Mouse (Mus musculus): ENCODE data around the gene Tdrd3. TPM values are rescaled to one million over a fixed set of nuclear protein-coding genes. Genes with fewer than 3 reads are reported as not detected.

The Tdrd3 gene
- polyA plus RNA-seq, 1 experiment from 2014 or later: 21.7 TPM

DNA sequence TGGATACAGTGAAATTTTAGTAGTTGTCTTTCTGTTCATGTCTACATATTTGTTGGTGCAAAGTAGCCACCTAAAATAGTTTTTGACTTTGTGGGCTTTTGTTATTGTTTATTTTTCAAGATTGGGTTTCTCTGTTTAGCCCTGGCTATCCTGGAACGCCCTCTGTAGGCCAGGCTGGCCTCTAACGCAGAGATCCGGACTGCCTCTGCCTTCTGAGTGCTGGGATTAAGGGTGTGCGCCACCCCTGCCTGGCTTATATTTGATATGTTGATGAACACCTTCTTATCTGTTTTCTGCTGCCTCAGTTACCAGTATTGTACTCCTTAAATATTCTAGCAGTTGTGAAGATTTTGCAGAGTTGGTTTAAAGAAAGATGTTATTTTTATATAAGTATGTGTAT is 10.6 kb downstream of the Tdrd3 start:
- no peak overlapping the region for H3K4me3 ChIP-seq (ENCODE audit: inconsistent target)
- no peaks in the 10 kb centered on the region for H3K36me3 ChIP-seq (ENCODE audit: inconsistent target)
- peaks cover 81% of the 10 kb centered on the region; the same call in 1 of the 2 replicates for H3K79me2 ChIP-seq (ENCODE audit: inconsistent target)
- no peak overlapping the region for H3K27ac ChIP-seq
- 92% methylated on average over 4 of the region's 4 CpGs for WGBS (ENCODE audit: missing documents)

DNA sequence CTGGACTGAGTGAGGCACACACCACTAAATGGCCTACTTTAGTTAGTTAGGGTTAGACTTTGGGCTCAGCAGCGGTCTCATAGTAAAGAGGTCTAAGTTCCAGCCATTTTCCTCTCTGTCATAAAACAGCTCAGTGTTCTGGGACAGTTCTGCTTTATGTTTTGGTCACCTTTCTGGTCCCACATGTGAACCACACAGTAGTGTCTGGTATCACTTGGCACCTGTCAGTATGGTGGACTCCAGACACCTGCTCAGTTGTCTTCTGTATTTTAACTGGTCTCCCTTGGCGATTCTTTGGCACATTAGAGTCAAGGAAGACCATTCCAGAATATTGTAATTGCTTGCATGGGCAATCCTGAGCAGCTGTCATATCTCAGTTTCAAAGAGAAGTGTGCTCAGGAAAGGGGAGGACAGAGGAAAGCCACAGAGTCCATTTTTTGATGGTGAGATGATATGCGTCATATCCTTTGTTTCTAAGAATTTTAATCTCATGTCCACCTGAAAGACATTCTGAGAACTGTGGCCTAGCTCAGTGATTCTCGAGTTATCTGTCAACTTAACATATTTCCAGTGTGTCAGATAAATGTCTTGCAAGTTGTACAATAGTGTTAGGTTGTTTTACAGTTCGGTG is 11.3 kb downstream of the Tdrd3 start:
- Histone ChIP-seq H3K4me3 (ENCODE audit: inconsistent target) (no peak overlapping the region), H3K36me3 (ENCODE audit: inconsistent target) (no peaks in the 10 kb centered on the region), H3K27ac (no peak overlapping the region), H3K79me2 (ENCODE audit: inconsistent target) (peaks cover 83% of the 10 kb centered on the region; the same call in 1 of the 2 replicates)
- 77% methylated on average over 5 of the region's 5 CpGs for WGBS (ENCODE audit: missing documents)

DNA sequence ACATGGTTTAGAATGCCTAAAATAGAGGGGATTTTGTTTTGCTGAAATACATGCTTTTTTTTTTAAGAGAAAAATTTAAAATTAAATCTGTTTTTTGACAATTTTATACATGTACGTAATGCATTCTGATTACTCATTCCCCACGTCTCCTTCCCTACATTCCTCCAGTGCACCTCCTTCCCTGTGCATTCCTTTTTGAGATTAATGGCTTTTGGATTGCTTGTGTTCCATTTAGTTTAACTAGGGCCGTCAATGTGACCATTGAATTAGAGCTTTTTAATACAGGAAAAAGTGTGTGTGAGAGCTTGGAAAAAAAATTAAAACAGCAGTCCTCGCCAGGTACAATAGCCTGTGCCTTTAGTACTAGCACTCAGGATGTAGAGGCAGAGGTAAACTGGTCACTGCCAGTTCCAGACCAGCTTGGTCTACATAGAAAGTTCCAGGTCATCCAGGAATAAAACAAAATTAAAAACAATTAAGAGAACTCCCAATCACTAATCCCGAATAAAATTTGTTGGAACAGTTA is 17.0 kb downstream of the Tdrd3 start:
- no peak overlapping the region for H3K4me3 ChIP-seq (ENCODE audit: inconsistent target)
- H3K79me2 ChIP-seq (ENCODE audit: inconsistent target): peaks cover 46% of the 10 kb centered on the region; the same call in 1 of the 2 replicates
- H3K27ac ChIP-seq: no peak overlapping the region
- H3K36me3 ChIP-seq (ENCODE audit: inconsistent target): no peaks in the 10 kb centered on the region
- 93% methylated on average over 5 of the region's 5 CpGs for WGBS (ENCODE audit: missing documents)

DNA sequence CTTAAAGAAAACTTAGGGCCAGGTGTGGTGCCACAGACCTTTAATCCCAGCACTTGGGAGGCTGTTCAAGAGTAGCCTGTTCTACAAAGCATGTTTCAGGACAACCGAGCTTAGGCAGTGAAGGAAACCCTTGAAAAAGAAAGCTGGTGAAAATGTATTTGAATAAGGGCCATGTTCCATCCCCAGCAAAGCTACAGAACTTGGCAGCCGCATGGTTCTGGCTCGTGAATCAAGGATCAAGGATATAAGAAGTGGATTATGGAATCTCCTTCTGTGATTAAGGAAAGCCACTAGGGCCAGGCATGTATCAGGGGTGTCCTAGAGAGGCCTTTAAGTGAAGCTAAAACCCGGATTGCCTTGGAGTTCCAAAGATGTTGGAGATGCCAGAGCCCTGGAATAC is 18.9 kb downstream of the Tdrd3 start:
- Histone ChIP-seq H3K36me3 (ENCODE audit: inconsistent target) (no peaks in the 10 kb centered on the region), H3K79me2 (ENCODE audit: inconsistent target) (peaks cover 34% of the 10 kb centered on the region; the same call in 1 of the 2 replicates), H3K27ac (no peak overlapping the region), H3K4me3 (ENCODE audit: inconsistent target) (no peak overlapping the region)
- WGBS (ENCODE audit: missing documents): 96% methylated on average over 4 of the region's 4 CpGs

DNA sequence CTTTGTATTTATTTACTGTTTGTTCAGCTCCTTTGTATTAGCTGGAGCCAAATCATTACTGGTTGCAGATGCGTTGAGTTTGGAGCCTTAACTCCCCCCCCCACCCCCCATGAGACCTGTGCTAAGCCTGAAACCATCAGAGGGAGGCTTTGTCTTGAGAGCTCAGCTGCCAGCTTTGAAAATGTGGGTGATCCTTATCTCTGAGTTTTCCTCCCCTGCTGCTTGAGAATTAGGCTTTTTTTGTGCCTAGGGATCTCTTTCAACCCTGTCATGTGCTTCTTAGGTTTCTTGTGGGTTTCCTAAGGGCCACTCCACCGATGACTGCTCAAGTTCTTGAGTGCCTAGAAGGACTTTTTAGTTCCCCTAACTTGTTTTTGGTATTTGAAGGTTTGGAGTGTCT is 23.3 kb downstream of the Tdrd3 start:
- Histone ChIP-seq H3K36me3 (ENCODE audit: inconsistent target) (no peaks in the 10 kb centered on the region), H3K27ac (no peak overlapping the region), H3K4me3 (ENCODE audit: inconsistent target) (no peak overlapping the region), H3K79me2 (ENCODE audit: inconsistent target) (peaks cover 6% of the 10 kb centered on the region; the same call in 1 of the 2 replicates)
- WGBS (ENCODE audit: missing documents): 5% methylated on average over 2 of the region's 2 CpGs

DNA sequence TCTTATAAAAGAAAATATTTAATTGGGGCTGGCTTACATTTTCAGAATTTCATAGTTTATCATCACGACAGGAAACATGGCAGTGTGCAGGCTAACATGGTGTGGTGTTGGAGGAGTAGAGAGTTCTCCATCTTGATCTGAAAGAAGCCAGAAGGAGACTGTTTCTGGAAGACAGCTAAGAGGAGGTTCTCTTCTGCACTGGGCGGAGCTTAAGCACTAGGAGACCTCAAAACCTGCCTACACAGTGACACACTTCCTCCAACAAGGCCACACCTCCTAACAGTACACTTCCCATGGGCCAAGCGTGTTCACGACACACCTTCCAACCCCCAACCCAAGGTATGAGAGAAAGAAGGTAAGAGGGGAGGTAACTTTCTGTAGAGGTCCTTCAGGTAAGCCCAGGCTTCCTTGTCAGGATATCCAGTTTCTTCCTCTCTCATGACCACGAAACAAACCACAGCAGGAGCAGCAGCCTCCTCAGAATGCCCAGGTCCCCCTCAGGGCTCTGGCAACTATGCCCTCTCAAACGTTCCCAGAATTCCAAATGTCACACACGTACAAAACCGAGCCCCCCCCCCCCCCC is 30.0 kb downstream of the Tdrd3 start:
- WGBS (ENCODE audit: missing documents): 73% methylated on average over 6 of the region's 8 CpGs
- Histone ChIP-seq H3K36me3 (ENCODE audit: inconsistent target) (no peaks in the 10 kb centered on the region), H3K4me3 (ENCODE audit: inconsistent target) (no peak overlapping the region), H3K27ac (no peak overlapping the region), H3K79me2 (ENCODE audit: inconsistent target) (no peaks in the 10 kb centered on the region; the same call in 1 of the 2 replicates)

DNA sequence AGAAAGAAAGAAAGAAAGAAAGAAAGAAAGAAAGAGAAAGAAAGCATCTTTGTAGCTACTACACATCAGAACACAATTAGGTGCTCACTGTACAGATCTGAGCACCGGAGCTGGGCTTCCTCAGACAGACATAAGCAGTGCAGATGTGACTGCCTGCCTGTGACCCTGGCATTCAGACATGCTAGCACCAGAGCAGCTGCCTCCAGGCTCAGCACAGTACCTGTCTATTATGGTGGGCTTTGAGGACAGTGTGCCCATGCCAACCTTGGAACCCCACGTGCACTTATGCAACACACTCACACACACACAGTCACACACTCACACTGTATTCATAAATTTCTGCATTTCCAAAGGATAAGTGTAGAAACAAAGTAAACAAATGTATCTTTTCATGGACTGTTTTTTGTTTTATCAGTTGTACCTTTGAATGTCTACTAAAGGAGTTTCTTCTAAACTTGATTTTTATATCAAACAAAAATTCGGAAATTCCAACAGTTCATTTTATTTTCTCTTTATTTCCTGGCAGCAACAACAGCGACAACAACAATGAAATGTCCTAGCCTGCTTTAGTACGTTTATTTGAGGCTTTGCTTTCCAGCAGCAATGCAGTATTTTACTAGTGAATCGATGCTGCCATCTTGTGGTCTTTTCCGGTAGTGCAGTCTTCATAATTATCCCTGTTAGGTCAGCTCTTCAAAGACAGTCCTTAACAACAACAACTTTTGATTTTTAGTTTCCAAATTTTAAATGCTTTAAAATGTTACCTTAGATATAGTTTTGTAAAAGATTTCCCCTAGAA is 35.4 kb downstream of the Tdrd3 start:
- no peak overlapping the region for H3K4me3 ChIP-seq (ENCODE audit: inconsistent target)
- H3K79me2 ChIP-seq (ENCODE audit: inconsistent target): no peaks in the 10 kb centered on the region
- no peak overlapping the region for H3K27ac ChIP-seq
- WGBS (ENCODE audit: missing documents): 12% methylated on average over 7 of the region's 7 CpGs
- H3K36me3 ChIP-seq (ENCODE audit: inconsistent target): no peaks in the 10 kb centered on the region

DNA sequence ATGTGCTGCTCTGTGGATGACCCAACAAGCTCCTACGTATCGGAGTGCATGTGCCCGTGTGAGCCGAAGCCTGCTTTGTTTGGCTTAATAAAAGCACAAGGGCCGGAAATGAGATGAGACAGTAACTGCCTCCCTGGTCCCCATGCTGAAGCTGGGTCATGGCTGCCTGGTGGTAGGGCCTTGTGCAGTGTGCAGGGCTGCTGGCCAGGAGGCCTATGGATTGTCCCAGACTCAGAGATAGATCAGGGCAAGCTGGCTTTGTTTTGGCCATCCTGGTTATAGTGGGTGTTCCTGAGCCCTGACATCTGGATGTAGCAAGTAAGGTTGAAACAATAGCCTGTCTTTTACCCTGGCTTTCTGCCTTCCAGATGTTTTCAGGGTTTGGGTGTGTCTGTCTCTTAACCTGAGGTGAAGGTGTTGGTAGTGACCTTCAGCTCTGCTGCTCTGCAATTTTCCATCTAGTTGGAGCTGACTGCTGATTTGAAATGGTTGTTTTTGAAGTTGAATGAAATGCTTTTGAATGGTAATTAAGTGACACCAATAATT is 39.3 kb downstream of the Tdrd3 start:
- WGBS (ENCODE audit: missing documents): 98% methylated on average over 5 of the region's 5 CpGs
- H3K27ac ChIP-seq: no peak overlapping the region
- H3K79me2 ChIP-seq (ENCODE audit: inconsistent target): no peaks in the 10 kb centered on the region
- H3K36me3 ChIP-seq (ENCODE audit: inconsistent target): no peaks in the 10 kb centered on the region
- H3K4me3 ChIP-seq (ENCODE audit: inconsistent target): no peak overlapping the region

DNA sequence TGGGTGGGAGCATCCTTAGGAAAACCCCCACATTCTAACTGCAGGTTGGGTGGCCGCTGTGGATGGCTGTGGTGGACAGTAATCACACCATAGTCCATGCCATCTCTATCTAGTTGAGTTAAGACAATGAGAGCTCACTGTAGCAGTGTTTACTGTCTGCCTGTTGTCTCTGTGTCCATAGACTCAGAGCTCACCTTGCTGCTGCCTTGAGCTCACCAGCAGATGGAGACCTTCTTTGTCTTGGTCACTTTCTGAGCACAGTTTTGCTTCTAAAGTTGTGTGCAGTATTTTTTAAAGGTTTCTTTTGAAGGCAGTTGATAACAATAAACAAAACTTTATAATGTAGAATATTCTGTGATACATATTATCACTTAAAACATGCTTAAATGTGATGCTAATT is 43.3 kb downstream of the Tdrd3 start:
- H3K4me3 ChIP-seq (ENCODE audit: inconsistent target): no peak overlapping the region
- no peaks in the 10 kb centered on the region for H3K79me2 ChIP-seq (ENCODE audit: inconsistent target)
- 86% methylated on average over 1 of the region's 1 CpGs for WGBS (ENCODE audit: missing documents)
- no peak overlapping the region for H3K27ac ChIP-seq
- no peaks in the 10 kb centered on the region for H3K36me3 ChIP-seq (ENCODE audit: inconsistent target)

DNA sequence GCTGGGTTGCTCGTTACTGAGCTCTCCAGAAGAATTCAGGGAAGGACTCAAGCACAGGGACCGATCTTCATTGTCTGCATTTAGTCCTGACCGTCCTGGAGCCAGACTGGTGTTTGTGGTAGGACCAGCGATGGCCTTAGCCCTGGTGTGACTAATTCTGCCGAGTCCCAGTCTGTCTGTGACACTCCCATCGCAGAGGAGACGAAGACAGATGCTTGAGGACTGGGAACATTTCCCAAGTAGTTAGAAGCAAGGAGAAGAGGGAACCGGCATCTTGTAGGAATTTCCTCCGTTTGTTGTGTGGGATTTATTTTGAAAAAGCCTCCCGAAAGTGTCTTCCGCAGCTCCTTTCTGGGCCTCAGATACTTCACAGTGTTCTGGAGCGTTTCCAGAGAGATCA is 45.1 kb downstream of the Tdrd3 start:
- Histone ChIP-seq H3K27ac (no peak overlapping the region), H3K79me2 (ENCODE audit: inconsistent target) (no peaks in the 10 kb centered on the region), H3K36me3 (ENCODE audit: inconsistent target) (no peaks in the 10 kb centered on the region), H3K4me3 (ENCODE audit: inconsistent target) (no peak overlapping the region)
- WGBS (ENCODE audit: missing documents): 95% methylated on average over 12 of the region's 12 CpGs

DNA sequence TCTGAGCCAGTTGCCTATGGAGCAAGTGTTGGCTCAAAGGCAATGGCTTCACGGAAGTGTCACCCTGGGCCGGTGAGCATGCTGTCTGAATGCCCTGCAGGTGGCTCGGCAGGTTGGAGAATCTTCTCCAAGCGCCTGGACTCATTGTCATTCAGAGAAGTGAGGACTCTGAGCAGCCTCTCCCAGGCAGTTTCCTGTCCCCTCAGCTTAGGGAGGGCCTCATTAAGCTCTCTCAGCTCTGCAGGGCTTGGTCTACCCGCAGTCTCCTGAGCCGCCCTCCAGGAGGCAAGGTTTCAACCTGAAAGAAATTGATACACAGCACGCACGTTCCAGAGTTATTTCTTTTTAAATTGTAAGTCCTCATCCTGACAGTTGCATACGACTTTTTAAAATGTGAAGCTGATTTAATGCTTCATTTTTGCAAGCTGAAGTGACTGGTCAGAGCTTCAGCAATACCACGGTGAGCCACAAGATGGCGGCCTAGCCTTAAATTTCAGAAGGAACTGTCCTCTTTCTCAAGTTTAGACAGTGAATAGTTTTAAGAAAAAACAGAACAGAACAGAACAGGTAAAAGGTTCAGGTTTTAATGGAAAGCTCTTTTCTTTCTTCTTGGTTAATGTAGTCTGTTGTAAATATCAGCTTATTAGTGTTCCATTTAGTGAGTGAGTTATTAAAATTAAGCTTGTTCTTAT is 47.7 kb downstream of the Tdrd3 start:
- Histone ChIP-seq H3K27ac (no peak overlapping the region), H3K79me2 (ENCODE audit: inconsistent target) (no peaks in the 10 kb centered on the region), H3K4me3 (ENCODE audit: inconsistent target) (no peak overlapping the region), H3K36me3 (ENCODE audit: inconsistent target) (no peaks in the 10 kb centered on the region)
- 43% methylated on average over 11 of the region's 11 CpGs for WGBS (ENCODE audit: missing documents)

DNA sequence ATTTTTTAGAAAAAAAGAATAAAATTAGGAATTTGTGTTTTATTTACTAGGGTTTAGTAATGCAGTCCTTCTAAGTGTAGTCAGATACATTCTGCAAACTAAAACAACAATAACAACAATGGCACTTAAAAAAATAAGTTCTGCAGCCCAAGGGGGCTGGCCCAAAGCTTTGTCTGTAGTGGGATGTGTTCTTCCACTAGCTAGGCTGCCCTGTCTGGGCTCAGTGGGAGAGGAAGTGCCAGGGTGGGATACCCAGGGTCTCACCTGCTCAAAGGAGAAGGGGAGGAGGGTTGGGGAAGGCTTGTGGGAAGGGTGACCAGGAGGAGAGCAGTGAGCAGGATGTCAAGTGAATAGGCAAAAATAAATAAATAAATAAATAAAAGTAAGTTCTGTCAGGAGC is 48.2 kb downstream of the Tdrd3 start:
- Histone ChIP-seq H3K79me2 (ENCODE audit: inconsistent target) (no peaks in the 10 kb centered on the region), H3K36me3 (ENCODE audit: inconsistent target) (no peaks in the 10 kb centered on the region), H3K27ac (no peak overlapping the region), H3K4me3 (ENCODE audit: inconsistent target) (no peak overlapping the region)

DNA sequence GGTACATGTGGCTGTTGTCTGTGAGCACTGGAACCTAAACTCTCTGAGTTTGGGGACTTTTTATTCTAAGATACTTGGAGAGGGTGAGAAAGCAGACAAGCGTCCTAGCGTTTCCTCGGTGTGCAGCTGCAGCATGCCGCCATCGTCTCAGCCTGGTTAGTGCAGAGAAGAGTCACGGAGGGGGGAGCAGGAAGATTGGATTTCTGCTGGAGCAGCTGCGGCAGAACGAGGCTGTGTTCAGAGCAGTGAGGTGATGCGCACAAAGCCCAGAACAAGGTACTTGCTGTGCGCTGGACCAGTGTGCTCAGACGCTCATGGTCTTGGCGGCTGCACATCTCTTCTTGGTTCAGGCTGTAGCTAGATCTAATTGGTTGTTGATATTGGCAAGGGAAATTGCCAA is 51.1 kb downstream of the Tdrd3 start:
- no peaks in the 10 kb centered on the region for H3K36me3 ChIP-seq (ENCODE audit: inconsistent target)
- no peak overlapping the region for H3K4me3 ChIP-seq (ENCODE audit: inconsistent target)
- no peak overlapping the region for H3K27ac ChIP-seq
- no peaks in the 10 kb centered on the region for H3K79me2 ChIP-seq (ENCODE audit: inconsistent target)
- 95% methylated on average over 11 of the region's 12 CpGs for WGBS (ENCODE audit: missing documents)

DNA sequence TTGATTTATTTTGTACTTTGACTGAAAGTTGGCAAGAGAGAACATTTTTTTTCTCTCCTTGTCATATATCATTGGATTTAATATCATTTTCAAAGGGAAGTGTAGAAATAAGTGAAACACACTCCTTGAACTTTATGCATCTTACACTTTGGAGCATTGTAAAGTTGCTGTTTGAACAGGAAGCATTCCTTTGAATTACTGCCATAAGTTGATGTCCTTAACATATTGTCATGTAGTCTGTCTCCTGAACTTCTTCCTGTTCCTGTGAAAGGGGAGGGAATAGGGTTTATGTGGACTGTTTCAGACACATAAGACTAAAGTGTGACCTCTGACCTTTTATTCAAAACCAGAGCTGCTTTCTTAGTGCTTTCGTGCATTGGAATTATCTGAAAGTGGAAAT is 55.1 kb downstream of the Tdrd3 start:
- Histone ChIP-seq H3K27ac (no peak overlapping the region), H3K36me3 (ENCODE audit: inconsistent target) (no peaks in the 10 kb centered on the region), H3K79me2 (ENCODE audit: inconsistent target) (no peaks in the 10 kb centered on the region), H3K4me3 (ENCODE audit: inconsistent target) (no peak overlapping the region)
- 89% methylated on average over 1 of the region's 1 CpGs for WGBS (ENCODE audit: missing documents)
